Mouse (Mus musculus): ENCODE results near the gene Adamts16.

GRCm38 (mm10) chr13:70832593-70833138 lies 8.9 kb downstream of the Adamts16 start:
- TF ChIP-seq POLR2A (IDR thresholded peaks at IDR 0.05; ENCODE audit: insufficient read depth, low read length) (no peak), CTCF (IDR thresholded peaks at IDR 0.05; ENCODE audit: low read depth, low read length) (no peak), EP300 (IDR thresholded peaks at IDR 0.05; ENCODE audit: insufficient read depth, low read depth, low read length) (no peak)
